In the genomic region with DNA sequence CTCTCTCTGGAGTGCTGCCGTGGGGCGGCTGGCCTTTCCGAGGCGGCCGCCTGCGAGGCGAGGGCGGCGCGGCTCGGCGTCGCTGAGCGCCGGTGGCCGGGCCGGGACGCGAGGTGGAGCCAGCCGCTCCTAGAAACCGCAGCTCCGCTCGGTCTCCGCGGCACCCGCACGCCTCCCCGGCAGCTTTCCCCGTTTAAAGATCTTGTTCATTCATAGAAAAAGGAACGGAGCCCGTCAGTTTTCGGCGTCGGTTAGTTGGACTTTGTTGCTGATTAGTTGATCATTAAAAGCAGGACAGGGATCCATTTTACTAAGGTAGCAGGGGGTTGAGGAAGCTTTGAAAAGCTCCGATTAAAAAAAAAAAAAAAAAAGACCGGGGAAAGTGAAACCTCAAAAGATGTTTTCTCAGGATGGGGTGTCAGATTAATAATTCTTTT, we compare ENCODE assay signal across 8 mouse cellular contexts. TPM values are rescaled to one million over a fixed set of nuclear protein-coding genes. Genes with fewer than 3 reads are reported as not detected.
DNase-seq lines count a peak whose midpoint lies in the region; ATAC-seq and TF ChIP-seq lines count a peak whose summit lies in the region.

No protein-coding gene starts in this region.

- intact Hi-C loops in gastrocnemius, postnatal 14 days (cut with DNase I; ENCODE audit: low total_unique reads): no loop called here

- peak; percentile 46 for ATAC-seq in common myeloid progenitor, adult 5-6 weeks (replicated peaks; ENCODE audit: low read depth, poor library complexity, severe bottlenecking)
- peak; percentile 70 for ATAC-seq in kidney, postnatal 0 days (replicated peaks; ENCODE audit: low FRiP score, low read depth)

- no peak for TF ChIP-seq CTCF in kidney, postnatal 0 days (IDR thresholded peaks at IDR 0.05; ENCODE audit: low read depth)
- no peak for TF ChIP-seq CTCF in lung, adult 2 months (IDR thresholded peaks at IDR 0.05; ENCODE audit: insufficient read depth, low read length)
- TF ChIP-seq CTCF in olfactory bulb, adult 2 months (IDR thresholded peaks at IDR 0.05; ENCODE audit: insufficient read depth, low read depth, low read length): no peak

- no peak for TF ChIP-seq POLR2A in lung, adult 2 months (IDR thresholded peaks at IDR 0.05; ENCODE audit: borderline replicate concordance, extremely low read depth, low read depth, low read length)
- TF ChIP-seq POLR2A in olfactory bulb, adult 2 months (IDR thresholded peaks at IDR 0.05; ENCODE audit: insufficient read depth, low read depth, low read length): no peak

- peak overlapping the region; percentile 97 for H3K27ac ChIP-seq in kidney, postnatal 0 days
- peak overlapping the region; percentile 96 for H3K27ac ChIP-seq in olfactory bulb, adult 2 months (ENCODE audit: insufficient read depth, low read depth, low read length)

- WGBS in kidney, postnatal 0 days: under 1% methylated on average over 31 of the region's 36 CpGs
- WGBS in lung, adult 2 months: 1% methylated on average over 36 of the region's 36 CpGs
- under 1% methylated on average over 36 of the region's 36 CpGs for WGBS in olfactory bulb, adult 2 months

- no peaks in the 10 kb centered on the region for H3K9me3 ChIP-seq in kidney, postnatal 0 days (replicated peaks; ENCODE audit: low read length)

- H3K9ac ChIP-seq in kidney, postnatal 0 days (ENCODE audit: low read depth, low read length): peak overlapping the region; percentile 89

- DNase-seq in urinary bladder, adult 18-20 months (ENCODE audit: low spot score in 2 of 2): peak; percentile 20 to 51
- DNase-seq in urinary bladder, adult 2 months (ENCODE audit: low spot score): no peak
- peak; percentile 46 for DNase-seq in gastrocnemius, postnatal 14 days
- peak; percentile 65 for DNase-seq in kidney, postnatal 0 days (ENCODE audit: low spot score)
- no peak for DNase-seq in lung, adult 2 months
- no peak for DNase-seq in cerebellum, adult 11-12 months

- no peaks in the 10 kb centered on the region for H3K27me3 ChIP-seq in kidney, postnatal 0 days (ENCODE audit: insufficient read depth, low read length)

- peak overlapping the region; percentile 67 for H3K4me2 ChIP-seq in kidney, postnatal 0 days (ENCODE audit: low read length)

- H3K4me1 ChIP-seq in kidney, postnatal 0 days (replicated peaks; ENCODE audit: insufficient read depth, low read length): no peaks in the 10 kb centered on the region
- H3K4me1 ChIP-seq in lung, adult 2 months (ENCODE audit: control insufficient read depth, insufficient read depth, low read length): peaks cover 10% of the 10 kb centered on the region
- peaks cover 3% of the 10 kb centered on the region; the same call in 1 of the 2 replicates for H3K4me1 ChIP-seq in olfactory bulb, adult 2 months (ENCODE audit: control insufficient read depth, insufficient read depth, low read length)

- peak overlapping the region; percentile 59 for H3K4me3 ChIP-seq in kidney, postnatal 0 days (replicated peaks; ENCODE audit: low read depth, low read length)
- peak overlapping the region; percentile 71 for H3K4me3 ChIP-seq in lung, adult 2 months (replicated peaks; ENCODE audit: extremely low read depth, low read depth, low read length)
- peak overlapping the region; percentile 93 for H3K4me3 ChIP-seq in olfactory bulb, adult 2 months (ENCODE audit: insufficient read depth, low read depth, low read length)

- no peaks in the 10 kb centered on the region for H3K36me3 ChIP-seq in kidney, postnatal 0 days (ENCODE audit: insufficient read depth, low read length)

RNA-seq across cellular contexts. Expression of gene Selenot, which starts 0.6 kb away (rescaled TPM):
- polyA plus RNA-seq in urinary bladder, adult 2 months (2012; rRNA removed): 71.4 and 75.8 TPM in 2 replicates
- 156 and 164 TPM in 2 replicates for total RNA-seq in common myeloid progenitor, adult 5-6 weeks (2017)
- 10 to 100 TPM; 89.6 to 93.1 TPM for total RNA-seq in gastrocnemius, postnatal 14 days (2021)
- polyA plus RNA-seq in kidney, postnatal 0 days (2015; fragmentation: Nextera tagmentation; extraction: Ambion mirVana): 24.9 and 29.0 TPM in 2 replicates
- polyA plus RNA-seq in lung, adult 2 months (2012; rRNA removed): 31.5 and 44.6 TPM in 2 replicates
- not detected in 2 replicates for polyA plus RNA-seq in olfactory bulb, adult 2 months (2012; ENCODE audit: insufficient read depth, insufficient read length, low replicate concordance, missing spikeins)

RNA-seq across cellular contexts. Expression of gene Serp1, which starts 51.4 kb away (rescaled TPM):
- polyA plus RNA-seq in urinary bladder, adult 2 months (2012; rRNA removed): 51.8 and 56.1 TPM in 2 replicates
- total RNA-seq in common myeloid progenitor, adult 5-6 weeks (2017): 70.9 and 73.1 TPM in 2 replicates
- 10 to 100 TPM; 10.2 to 13.2 TPM for total RNA-seq in gastrocnemius, postnatal 14 days (2021)
- 142 and 159 TPM in 2 replicates for polyA plus RNA-seq in kidney, postnatal 0 days (2015; fragmentation: Nextera tagmentation; extraction: Ambion mirVana)
- 35.6 and 45.1 TPM in 2 replicates for polyA plus RNA-seq in lung, adult 2 months (2012; rRNA removed)
- not detected in 2 replicates for polyA plus RNA-seq in olfactory bulb, adult 2 months (2012; ENCODE audit: insufficient read depth, insufficient read length, low replicate concordance, missing spikeins)

RNA-seq across cellular contexts. Expression of gene Eif2a, which starts 51.5 kb away (rescaled TPM):
- polyA plus RNA-seq in urinary bladder, adult 2 months (2012; rRNA removed): 46.6 and 52.4 TPM in 2 replicates
- 139 and 146 TPM in 2 replicates for total RNA-seq in common myeloid progenitor, adult 5-6 weeks (2017)
- total RNA-seq in gastrocnemius, postnatal 14 days (2021): 10 to 100 TPM; 44.7 to 46.9 TPM
- polyA plus RNA-seq in kidney, postnatal 0 days (2015; fragmentation: Nextera tagmentation; extraction: Ambion mirVana): 51.5 and 55.8 TPM in 2 replicates
- polyA plus RNA-seq in lung, adult 2 months (2012; rRNA removed): 3.8 and 9.9 TPM in 2 replicates
- not detected in 2 replicates for polyA plus RNA-seq in olfactory bulb, adult 2 months (2012; ENCODE audit: insufficient read depth, insufficient read length, low replicate concordance, missing spikeins)

RNA-seq across cellular contexts. Expression of gene Erich6, which starts 59.9 kb away (rescaled TPM):
- 0.09 and 0.12 TPM in 2 replicates for polyA plus RNA-seq in urinary bladder, adult 2 months (2012; rRNA removed)
- not detected in 2 replicates for total RNA-seq in common myeloid progenitor, adult 5-6 weeks (2017)
- under 1 TPM; 0.13 to 0.14 TPM for total RNA-seq in gastrocnemius, postnatal 14 days (2021)
- not detected in 2 replicates for polyA plus RNA-seq in kidney, postnatal 0 days (2015; fragmentation: Nextera tagmentation; extraction: Ambion mirVana)
- 0.09 TPM in 1 of 2 replicates, not detected in the other for polyA plus RNA-seq in lung, adult 2 months (2012; rRNA removed)
- polyA plus RNA-seq in olfactory bulb, adult 2 months (2012; ENCODE audit: insufficient read depth, insufficient read length, low replicate concordance, missing spikeins): not detected in 2 replicates

Comparison
In these comparisons a context has a peak if more than half of its experiments do, and no peak if none do; other contexts are left out.
1. DNase-seq: peak in urinary bladder, adult 18-20 months (2 of 2), gastrocnemius, postnatal 14 days (single experiment) and kidney, postnatal 0 days (single experiment); none in urinary bladder, adult 2 months (single experiment), lung, adult 2 months (single experiment) and cerebellum, adult 11-12 months (single experiment).
2. Peak in every context shown above with its lines, with median percentiles within 50 percentile points of each other: H3K4me3 ChIP-seq.